Mouse (Mus musculus): Measurements from ENCODE around the gene Brpf3.

DNA sequence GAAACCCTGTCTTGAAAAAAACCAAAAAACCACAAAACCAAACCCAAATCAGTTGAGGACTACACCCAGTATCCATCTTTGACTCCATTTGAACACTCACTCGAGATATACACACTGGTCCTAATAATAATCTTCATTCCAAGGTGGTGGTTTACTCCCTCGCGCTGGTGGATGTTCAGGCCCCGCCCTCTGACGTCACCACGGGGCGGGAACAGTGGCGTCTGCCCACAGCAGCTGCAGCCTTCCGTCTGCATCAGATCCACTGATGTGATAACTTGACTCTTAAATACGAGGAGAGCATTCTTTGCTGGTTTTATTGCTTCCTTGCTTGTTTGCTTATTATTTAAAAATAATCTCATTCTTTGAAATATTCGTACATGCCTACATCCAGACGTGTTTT, 81.4 kb downstream of the Brpf3 start:
- no peak for TF ChIP-seq CTCF (IDR thresholded peaks at IDR 0.05; ENCODE audit: control insufficient read depth, insufficient read depth, insufficient replicate concordance, low read depth, low read length)
- no peak for TF ChIP-seq POLR2A (IDR thresholded peaks at IDR 0.05; ENCODE audit: control insufficient read depth, low read depth, low read length)
